Mouse (Mus musculus) C2C12 (cell line): ENCODE measurements at regions not wholly inside any gene's neighbourhood (a gene's known extent, or its start where the extent isn't known, plus 50 kb on each side); places are given as distances from the start of the nearest gene placed in this dataset.

Experiments used
- H3K27me3 ChIP-seq: one replicate; pipeline ENCODE4 v1.6.1; 2011; ENCODE audit not compliant: control insufficient read depth, insufficient read depth, insufficient read length
- H3K36me3 ChIP-seq: one replicate; pipeline ENCODE4 v1.6.1; 2011; ENCODE audit not compliant: control insufficient read depth, insufficient read depth
- H3K4me3 ChIP-seq: one replicate; pipeline ENCODE4 v1.5.1; 2011; ENCODE audit warnings: mild to moderate bottlenecking, control low read depth; ENCODE audit not compliant: poor library complexity, insufficient read depth, severe bottlenecking
- H3K79me2 ChIP-seq: one replicate; pipeline ENCODE4 v1.6.1; 2011; ENCODE audit not compliant: control insufficient read depth, insufficient read depth
- H3K79me3 ChIP-seq: one replicate; pipeline ENCODE4 v1.6.1; 2011; ENCODE audit warnings: low read depth, control low read depth
- H3ac ChIP-seq: one replicate; pipeline ENCODE3; 2011; ENCODE audit warnings: low read depth; ENCODE audit not compliant: control insufficient read depth, insufficient read length
- CEBPB ChIP-seq: IDR thresholded peaks from one replicate; pipeline ENCODE4 v1.6.1; 2011; ENCODE audit warnings: low read depth, mild to moderate bottlenecking, control low read depth, moderate library complexity
- CTCF ChIP-seq: IDR thresholded peaks from one replicate; pipeline ENCODE4 v1.5.1; 2011; ENCODE audit not compliant: control insufficient read depth, insufficient read depth, insufficient read length
- FOSL1 ChIP-seq: IDR thresholded peaks from one replicate; pipeline ENCODE4 v1.8.0; 2011; ENCODE audit warnings: mild to moderate bottlenecking, low read length; ENCODE audit not compliant: poor library complexity, insufficient read depth, severe bottlenecking
- MAX ChIP-seq: IDR thresholded peaks from one replicate; pipeline ENCODE4 v1.6.1; 2011; ENCODE audit warnings: mild to moderate bottlenecking, control low read depth
- MYOD1 ChIP-seq: IDR thresholded peaks from one replicate; pipeline ENCODE4 v1.6.1; 2011; ENCODE audit warnings: low read depth; ENCODE audit not compliant: control insufficient read depth, insufficient read length
- MYOG ChIP-seq: IDR thresholded peaks from one replicate; pipeline ENCODE4 v1.6.1; 2011; ENCODE audit not compliant: control insufficient read depth, insufficient read length; ENCODE audit errors: extremely low read depth
- USF1 ChIP-seq: IDR thresholded peaks from one replicate; pipeline ENCODE4 v1.6.1; 2011; ENCODE audit warnings: low read depth, mild to moderate bottlenecking, control low read depth, moderate library complexity

DNA sequence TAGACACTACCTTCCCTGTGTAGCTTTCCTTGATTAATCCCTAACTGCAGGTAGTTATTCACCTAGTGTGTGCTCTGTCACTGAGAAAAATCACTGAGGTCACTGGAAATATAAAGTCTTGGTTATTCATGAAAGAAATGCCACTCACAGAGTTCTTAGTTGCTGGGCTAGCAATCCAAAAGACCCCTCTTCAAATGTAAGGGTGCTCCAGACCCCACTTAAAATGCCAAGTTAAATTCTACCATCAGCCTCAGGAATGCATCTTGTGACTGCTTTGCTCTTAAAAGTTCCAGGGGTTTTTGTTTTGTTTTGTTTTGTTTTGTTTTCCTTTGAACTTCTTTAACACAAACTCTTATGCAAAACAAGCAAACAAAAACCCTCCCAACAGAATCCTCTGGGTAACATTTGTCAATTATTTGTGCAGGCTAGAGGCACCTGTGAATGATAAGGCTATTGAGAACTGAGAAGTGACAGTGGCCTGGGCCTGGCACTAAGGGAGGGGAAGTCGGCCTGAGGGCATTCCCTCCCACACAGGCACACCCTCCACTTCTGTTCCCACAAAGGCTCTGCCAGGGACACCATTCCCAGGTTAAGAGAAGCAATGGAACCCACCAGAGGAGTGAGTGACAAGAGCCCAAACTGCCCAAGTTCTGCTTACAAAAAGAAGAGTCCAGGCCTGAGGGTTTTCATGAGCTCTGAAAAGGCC lies 192.1 kb upstream of the Ell2 start:
- Histone ChIP-seq H3K79me3 (no peaks in the 10 kb centered on the region), H3K36me3 (no peaks in the 10 kb centered on the region), H3K27me3 (no peaks in the 10 kb centered on the region), H3K79me2 (no peaks in the 10 kb centered on the region), H3K4me3 (no peak overlapping the region), H3ac (no peak overlapping the region)
- TF ChIP-seq USF1 (no peak), MAX (no peak), FOSL1 (no peak), CEBPB (no peak), MYOD1 (no peak), CTCF (no peak), MYOG (no peak)

DNA sequence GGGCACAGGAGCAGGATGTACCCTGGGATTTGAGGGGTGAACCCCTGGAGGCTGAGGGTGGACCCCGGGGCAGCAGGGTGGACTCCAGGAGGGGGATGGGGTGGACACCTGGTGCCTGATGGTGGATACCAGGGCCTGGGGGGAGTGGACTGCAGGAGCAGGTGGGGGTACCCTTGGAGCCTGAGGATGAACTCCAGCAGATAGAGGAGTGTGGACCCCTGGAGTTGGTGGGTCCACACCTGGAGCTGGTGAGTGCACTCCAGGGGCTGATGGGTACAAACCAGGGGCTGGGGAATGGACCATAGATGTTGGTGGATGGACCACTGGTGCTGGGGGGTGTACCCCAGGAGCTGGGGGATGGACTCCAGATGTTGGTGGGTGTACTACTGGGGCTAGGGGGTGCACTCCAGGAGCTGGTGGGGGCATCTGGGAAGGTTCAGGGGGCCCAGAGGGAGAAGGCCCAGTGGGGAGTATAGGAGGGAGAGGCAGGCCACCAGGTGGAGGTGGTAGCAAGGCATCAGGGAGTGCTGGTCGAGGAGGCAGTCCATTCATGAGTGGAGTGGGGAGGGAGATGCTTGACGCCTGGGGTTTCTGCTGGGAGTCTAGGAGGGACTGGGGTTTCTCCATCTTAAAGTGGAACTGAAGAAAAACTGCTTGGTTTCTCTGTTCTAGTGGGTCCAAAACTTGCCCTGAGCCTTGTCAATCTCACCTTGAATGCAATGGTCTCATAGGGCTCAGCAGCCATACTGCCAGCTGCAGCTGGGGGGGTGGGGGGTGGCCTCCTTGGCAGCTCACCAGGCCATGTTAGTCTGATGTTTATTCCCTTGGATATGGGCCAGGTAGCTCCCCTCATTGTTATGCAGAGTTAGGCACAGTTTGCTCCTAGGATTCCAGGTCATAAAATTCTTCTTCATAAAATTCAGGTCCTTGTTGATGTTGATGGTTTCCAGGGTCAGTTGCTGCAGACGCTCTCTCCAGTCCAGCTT lies 183.0 kb upstream of the Ell2 start:
- Histone ChIP-seq H3K79me3 (no peaks in the 10 kb centered on the region), H3ac (no peak overlapping the region), H3K4me3 (no peak overlapping the region), H3K79me2 (no peaks in the 10 kb centered on the region), H3K27me3 (no peaks in the 10 kb centered on the region), H3K36me3 (no peaks in the 10 kb centered on the region)
- TF ChIP-seq USF1, result no peak
- TF ChIP-seq MYOG, result no peak
- TF ChIP-seq CEBPB, result no peak
- TF ChIP-seq FOSL1, result no peak
- no peak for TF ChIP-seq CTCF
- no peak for TF ChIP-seq MAX

DNA sequence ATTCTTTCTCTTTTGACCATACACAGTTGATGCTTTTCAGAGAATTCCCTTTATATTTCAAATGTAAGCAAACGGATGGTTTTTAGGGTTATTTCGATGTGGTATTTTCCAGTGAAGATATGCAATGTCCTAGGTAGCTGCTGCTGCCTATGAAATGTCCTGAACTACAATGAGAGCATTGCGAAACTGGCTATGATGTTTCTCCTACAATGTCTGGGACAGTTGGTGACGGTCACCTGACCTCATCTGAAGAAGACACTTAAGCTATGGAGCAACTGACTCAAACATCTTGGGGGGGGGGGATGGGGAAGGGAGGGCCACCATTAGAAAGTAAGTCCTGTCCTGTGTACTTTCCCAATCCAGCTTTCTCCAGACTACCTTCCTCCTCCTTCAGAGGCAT lies 182.1 kb upstream of the Ell2 start:
- no peaks in the 10 kb centered on the region for H3K36me3 ChIP-seq
- H3K27me3 ChIP-seq, result no peaks in the 10 kb centered on the region
- H3K79me2 ChIP-seq, result no peaks in the 10 kb centered on the region
- no peak overlapping the region for H3K4me3 ChIP-seq
- no peaks in the 10 kb centered on the region for H3K79me3 ChIP-seq
- no peak for TF ChIP-seq CEBPB
- TF ChIP-seq MYOG, result no peak
- TF ChIP-seq FOSL1, result no peak
- no peak for TF ChIP-seq MYOD1
- no peak for TF ChIP-seq CTCF
- TF ChIP-seq USF1, result no peak
- TF ChIP-seq MAX, result no peak
- no peak overlapping the region for H3ac ChIP-seq

DNA sequence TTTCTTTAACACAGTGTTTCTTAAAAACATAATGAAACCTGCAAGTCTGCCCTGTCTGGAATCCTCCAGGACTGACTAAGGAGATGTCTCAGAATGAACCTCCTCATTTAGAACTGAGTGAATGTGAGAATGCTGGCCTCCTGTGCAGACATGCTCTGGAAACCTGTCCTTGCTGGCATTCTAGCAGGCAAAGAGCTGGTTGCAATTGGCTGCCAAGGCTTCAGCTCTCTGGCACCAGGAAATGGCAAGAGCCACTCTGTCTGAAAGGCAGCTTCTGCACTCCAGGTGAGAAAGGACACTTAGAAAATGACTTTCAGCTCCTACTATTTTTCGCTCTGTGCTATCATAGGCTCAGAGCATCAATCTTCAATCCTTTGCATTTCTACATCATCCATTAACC lies 175.0 kb upstream of the Ell2 start:
- TF ChIP-seq MYOG, result no peak
- TF ChIP-seq USF1, result no peak
- no peak for TF ChIP-seq FOSL1
- no peak for TF ChIP-seq MYOD1
- no peak for TF ChIP-seq CEBPB
- no peak for TF ChIP-seq CTCF
- no peak for TF ChIP-seq MAX
- Histone ChIP-seq H3ac (no peak overlapping the region), H3K4me3 (no peak overlapping the region), H3K79me3 (no peaks in the 10 kb centered on the region), H3K36me3 (no peaks in the 10 kb centered on the region), H3K79me2 (no peaks in the 10 kb centered on the region), H3K27me3 (no peaks in the 10 kb centered on the region)

DNA sequence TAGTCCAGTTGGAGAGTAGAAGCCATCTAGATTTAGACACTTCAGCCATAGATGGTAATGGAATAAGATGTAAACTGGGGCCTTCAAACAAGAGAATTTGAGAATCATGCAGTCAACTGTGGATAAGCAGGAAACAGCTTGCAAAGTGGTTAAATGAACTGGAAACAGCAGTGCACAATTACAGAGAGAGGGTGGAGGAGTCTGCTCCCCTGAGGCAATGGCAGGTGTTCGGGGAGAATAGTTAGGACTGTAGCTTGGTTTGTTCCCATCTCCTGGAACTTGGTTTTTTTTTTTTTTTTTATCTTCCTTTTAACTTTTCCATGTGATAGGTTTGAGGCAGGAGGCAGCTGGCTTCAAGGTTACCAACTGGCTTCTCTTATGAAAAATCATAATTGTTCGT lies 165.1 kb upstream of the Ell2 start:
- Histone ChIP-seq H3K4me3 (no peak overlapping the region), H3ac (no peak overlapping the region), H3K79me2 (no peaks in the 10 kb centered on the region), H3K27me3 (no peaks in the 10 kb centered on the region), H3K36me3 (no peaks in the 10 kb centered on the region), H3K79me3 (no peaks in the 10 kb centered on the region)
- TF ChIP-seq MAX, result no peak
- no peak for TF ChIP-seq MYOG
- no peak for TF ChIP-seq FOSL1
- no peak for TF ChIP-seq MYOD1
- TF ChIP-seq CEBPB, result no peak
- TF ChIP-seq USF1, result no peak
- TF ChIP-seq CTCF, result no peak
